Mouse (Mus musculus) liver, postnatal 0 days (tissue): ENCODE results near the gene Micu2. TPM values are rescaled to one million over a fixed set of nuclear protein-coding genes. Genes with fewer than 3 reads are reported as not detected.

Experiments used
- ATAC-seq: fragments of 200-750 bp; cut with Nextera tagmentation; 2 replicates; pipeline ENCODE4 v1.8.0; 2017; ENCODE audit warnings: mild to moderate bottlenecking, moderate library complexity
- DNase-seq: peaks from one replicate; pipeline ENCODE4 v3.0.0-alpha.2; 2016
- H3K27ac ChIP-seq: fragments of 300-500 bp; sonication (generic); 2 replicates; pipeline ENCODE4 v1.5.1; 2014; ENCODE audit warnings: antibody characterized with exemption, moderate library complexity, mild to moderate bottlenecking, low read depth
- H3K27me3 ChIP-seq: fragments of 300-500 bp; sonication (generic); 2 replicates; pipeline ENCODE4 v1.6.1; 2014; ENCODE audit warnings: low read length, control low read depth, mixed read lengths; ENCODE audit not compliant: insufficient read depth
- H3K36me3 ChIP-seq: fragments of 300-500 bp; sonication (generic); replicated peaks from 2 replicates; pipeline ENCODE4 v1.6.1; 2014; ENCODE audit warnings: mild to moderate bottlenecking, control low read depth, low read length, moderate library complexity, mixed read lengths; ENCODE audit not compliant: insufficient read depth
- H3K4me1 ChIP-seq: fragments of 300-500 bp; sonication (generic); 2 replicates; pipeline ENCODE4 v1.6.1; 2014; ENCODE audit warnings: antibody characterized with exemption, mild to moderate bottlenecking, control low read depth; ENCODE audit not compliant: insufficient read depth
- H3K4me2 ChIP-seq: fragments of 300-500 bp; sonication (generic); 2 replicates; pipeline ENCODE4 v1.6.1; 2014; ENCODE audit warnings: low read depth, mild to moderate bottlenecking, low read length, moderate library complexity, mixed read lengths
- H3K4me3 ChIP-seq: fragments of 300-500 bp; sonication (generic); 2 replicates; pipeline ENCODE4 v1.5.1; 2014; ENCODE audit warnings: low read depth, low read length
- H3K9ac ChIP-seq: fragments of 300-500 bp; sonication (generic); replicated peaks from 2 replicates; pipeline ENCODE4 v1.6.1; 2014; ENCODE audit warnings: mild to moderate bottlenecking, moderate library complexity
- H3K9me3 ChIP-seq: fragments of 300-500 bp; sonication (generic); 2 replicates; pipeline ENCODE4 v1.6.1; 2016; ENCODE audit warnings: mild to moderate bottlenecking, control low read depth, low read length, mixed read lengths
- CTCF ChIP-seq: sonication (generic); IDR thresholded peaks from 2 replicates; pipeline ENCODE4 v1.5.1; 2016; ENCODE audit warnings: antibody characterized with exemption, low read depth
- EP300 ChIP-seq: IDR thresholded peaks from 2 replicates; pipeline ENCODE4 v1.6.1; 2016; ENCODE audit warnings: antibody characterized with exemption, low read depth, mild to moderate bottlenecking
- WGBS: fragments of 180-500 bp; shearing (Covaris S2); extraction: QIAGEN DNeasy Blood & Tissue Kit; methylation state at CpG from one replicate; pipeline ENCODE4 v1.1.7; 2014; ENCODE audit not compliant: insufficient replicate concordance; 5-methylcytosine and 5-hydroxymethylcytosine counted together
- polyA plus RNA-seq: library from polyadenylated mRNA; unstranded; fragments of >200 nt; fragmentation: Nextera tagmentation; extraction: Ambion mirVana; gene quantifications from 2 replicates; pipeline ENCODE4 v1.2.1, GENCODE M21; 2015

The Micu2 gene
- polyA plus RNA-seq, 1 experiment from 2014 or later: 37.2 TPM

DNA sequence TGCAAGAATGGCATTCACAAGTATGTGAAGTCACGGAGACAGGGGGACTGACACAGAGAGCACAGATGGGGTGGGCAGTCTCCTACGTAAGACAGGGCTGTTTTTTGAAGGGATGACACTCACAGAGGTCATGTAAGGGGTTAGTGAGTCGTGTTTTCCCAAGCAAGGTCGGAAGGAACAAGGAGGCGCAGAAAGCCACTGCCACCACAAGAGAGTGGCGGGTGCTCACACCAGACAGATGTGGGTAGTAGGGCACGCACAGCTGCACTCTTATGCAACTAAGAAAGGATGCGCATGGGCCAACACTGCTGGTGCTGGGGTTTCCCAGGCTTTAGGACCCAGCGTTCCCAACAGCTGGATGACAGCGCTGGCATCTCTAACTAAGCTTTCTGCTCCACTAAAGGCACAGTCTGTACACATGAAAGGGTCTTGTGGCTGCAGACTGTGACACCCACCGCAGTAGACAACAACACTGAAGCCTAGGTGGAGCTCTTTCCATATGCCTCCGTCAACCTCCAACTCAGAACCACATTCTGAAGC lies 27.0 kb downstream of the Micu2 start:
- Histone ChIP-seq H3K27me3 (no peaks in the 10 kb centered on the region), H3K9ac (no peak overlapping the region), H3K27ac (no peak overlapping the region), H3K4me3 (no peak overlapping the region), H3K9me3 (no peaks in the 10 kb centered on the region), H3K4me1 (no peaks in the 10 kb centered on the region), H3K36me3 (peaks cover 15% of the 10 kb centered on the region), H3K4me2 (no peak overlapping the region)
- TF ChIP-seq CTCF (no peak), EP300 (no peak)
- WGBS: 68% methylated on average over 12 of the region's 12 CpGs
- DNase-seq (no peak), ATAC-seq (no peak)

DNA sequence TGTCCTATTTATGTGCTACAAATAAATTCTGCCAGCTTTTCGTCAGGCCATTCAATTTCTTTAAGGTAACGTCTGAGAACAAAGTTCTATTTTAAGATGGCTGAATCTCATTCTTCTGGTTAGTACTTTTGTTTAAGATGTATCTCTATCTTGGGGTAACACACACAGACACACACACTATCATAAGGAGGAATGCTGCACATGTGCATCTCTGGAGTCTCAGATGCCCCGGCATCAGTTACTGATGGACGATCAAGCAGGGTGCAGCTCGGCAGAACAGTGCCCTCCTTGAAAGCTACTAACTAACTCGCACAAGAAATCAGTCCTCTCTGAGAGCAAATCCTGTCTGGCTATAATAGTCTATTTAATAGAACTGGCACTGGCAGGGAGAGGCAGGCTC lies 30.2 kb downstream of the Micu2 start:
- Histone ChIP-seq H3K27ac (no peak overlapping the region), H3K4me3 (no peak overlapping the region), H3K9ac (no peak overlapping the region), H3K9me3 (no peaks in the 10 kb centered on the region), H3K36me3 (peaks cover 15% of the 10 kb centered on the region), H3K4me2 (no peak overlapping the region), H3K4me1 (no peaks in the 10 kb centered on the region), H3K27me3 (no peaks in the 10 kb centered on the region)
- DNase-seq (no peak), ATAC-seq (peak; percentile 40; the same call in 1 of the 2 replicates)
- 74% methylated on average over 6 of the region's 6 CpGs for WGBS
- TF ChIP-seq EP300 (peak; percentile 74), CTCF (no peak)

DNA sequence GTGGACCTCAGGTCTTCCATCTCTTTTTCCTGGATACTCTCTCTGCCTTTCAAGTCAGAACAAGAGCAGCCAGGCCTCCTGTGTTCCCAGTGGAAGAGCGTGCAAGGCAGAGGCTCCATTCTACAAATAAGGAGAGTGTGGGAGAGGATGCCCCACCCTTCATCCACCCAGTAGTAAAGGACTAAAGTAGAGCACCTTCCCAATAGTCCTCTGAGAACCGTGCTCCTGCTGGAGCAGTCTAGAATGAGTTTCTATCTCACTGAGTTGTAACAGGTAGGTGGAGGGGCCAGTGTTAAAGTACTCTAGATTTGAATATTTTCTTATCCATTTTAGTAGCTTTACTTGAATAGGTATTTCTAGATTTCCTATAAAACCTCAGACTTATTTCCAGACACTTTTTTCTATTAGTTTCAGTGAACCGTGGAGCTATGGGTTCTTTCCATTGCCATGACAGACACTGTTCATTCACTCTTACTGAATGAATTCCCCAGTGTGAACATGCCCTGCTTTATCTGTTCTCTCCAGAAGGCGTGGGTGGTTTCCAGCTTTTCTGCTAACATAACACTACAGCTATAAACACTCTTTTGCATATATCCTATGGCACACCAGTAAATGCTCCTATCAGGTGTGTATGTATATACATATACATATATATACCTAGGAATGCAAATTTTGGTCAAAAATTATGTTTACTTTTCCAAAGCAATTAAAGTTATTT lies 31.8 kb downstream of the Micu2 start:
- Histone ChIP-seq H3K27me3 (no peaks in the 10 kb centered on the region), H3K27ac (no peak overlapping the region), H3K9me3 (no peaks in the 10 kb centered on the region), H3K4me2 (no peak overlapping the region), H3K9ac (no peak overlapping the region), H3K36me3 (peaks cover 15% of the 10 kb centered on the region), H3K4me3 (no peak overlapping the region), H3K4me1 (no peaks in the 10 kb centered on the region)
- ATAC-seq (peak; percentile 84), DNase-seq (no peak)
- WGBS: 59% methylated on average over 4 of the region's 4 CpGs
- TF ChIP-seq EP300 (peak; percentile 65), CTCF (no peak)

DNA sequence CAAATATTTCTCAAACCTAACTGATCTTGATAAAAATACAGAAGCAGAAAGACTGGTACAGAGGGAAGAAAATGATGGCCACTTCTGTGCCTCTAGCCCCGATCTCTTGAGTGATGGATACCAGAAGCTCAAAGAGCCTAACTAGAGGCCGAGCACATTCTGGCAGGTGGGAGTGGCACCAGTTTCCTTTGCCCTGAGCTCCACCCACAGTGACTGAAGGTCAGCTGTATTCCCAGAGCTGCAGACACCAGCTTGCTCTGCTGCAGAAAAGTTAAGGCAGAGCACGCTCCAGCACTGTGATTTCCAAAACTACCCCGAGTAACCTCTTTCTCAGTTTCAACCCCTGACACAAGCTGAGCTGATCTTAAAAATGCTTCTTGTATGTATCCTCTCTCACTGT lies 37.2 kb downstream of the Micu2 start:
- WGBS: 51% methylated on average over 4 of the region's 4 CpGs
- Histone ChIP-seq H3K27me3 (no peaks in the 10 kb centered on the region), H3K36me3 (no peaks in the 10 kb centered on the region), H3K27ac (no peak overlapping the region), H3K9me3 (no peaks in the 10 kb centered on the region), H3K4me2 (0 out of 2 replicates have a peak overlapping the region, but pooled peaks have one; percentile 6), H3K4me3 (no peak overlapping the region), H3K4me1 (no peaks in the 10 kb centered on the region), H3K9ac (no peak overlapping the region)
- ATAC-seq (no peak), DNase-seq (peak; percentile 24)
- TF ChIP-seq CTCF: no peak

DNA sequence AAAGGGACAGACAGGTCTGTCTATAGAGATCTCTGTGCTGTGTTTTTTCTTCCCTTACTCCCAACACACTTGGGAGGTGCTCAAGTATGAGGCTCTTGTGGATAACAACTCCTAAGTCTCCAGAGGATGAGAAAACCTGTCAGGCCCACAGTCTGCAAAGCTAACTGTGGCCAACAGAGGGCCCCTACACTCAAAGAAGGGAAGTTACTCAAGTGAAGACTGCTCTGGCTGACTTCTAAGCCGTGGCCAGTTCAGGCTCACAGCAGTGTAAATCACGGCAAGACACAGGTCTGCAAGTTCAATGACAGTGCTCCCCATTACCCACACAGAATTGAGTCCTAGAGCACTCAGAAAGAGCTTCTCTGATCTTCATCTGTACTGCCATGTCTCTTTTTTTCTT lies 48.0 kb downstream of the Micu2 start:
- WGBS: 42% methylated on average over 2 of the region's 2 CpGs
- peak; percentile 27 for DNase-seq

DNA sequence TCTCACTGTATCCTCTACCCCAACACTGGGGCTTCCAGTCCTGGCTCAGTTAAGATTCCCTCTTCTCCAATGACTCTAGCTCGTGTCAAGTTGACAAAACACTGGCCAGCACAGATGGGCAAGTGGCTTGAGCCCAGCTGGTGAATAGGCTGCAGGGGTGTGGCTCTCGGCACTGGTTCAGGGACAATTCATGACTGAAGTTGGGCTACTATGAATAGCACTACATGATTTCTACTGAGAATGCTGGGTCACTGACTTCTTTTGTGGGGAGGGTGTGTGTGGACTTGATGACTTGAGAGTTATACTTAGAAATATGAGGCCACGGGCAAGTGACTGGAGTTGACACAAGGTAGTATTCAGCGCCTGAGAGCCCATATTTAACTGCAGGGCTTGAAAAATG lies 53.2 kb downstream of the Micu2 start:
- no peaks in the 10 kb centered on the region for H3K27me3 ChIP-seq
- no peaks in the 10 kb centered on the region for H3K4me1 ChIP-seq
- H3K27ac ChIP-seq: no peak overlapping the region
- H3K4me2 ChIP-seq: no peak overlapping the region
- 82% methylated on average over 4 of the region's 4 CpGs for whole genome bisulfite sequencing
- no peak overlapping the region for H3K9ac ChIP-seq
- TF ChIP-seq EP300 (no peak), CTCF (no peak)
- DNase-seq: no peak
- no peaks in the 10 kb centered on the region for H3K9me3 ChIP-seq
- ATAC-seq: no peak
- H3K4me3 ChIP-seq: no peak overlapping the region
- H3K36me3 ChIP-seq: peaks cover 23% of the 10 kb centered on the region

More for the DNA sequence above, 48.0 kb downstream of the Micu2 start:
- Histone ChIP-seq H3K4me3 (no peak overlapping the region), H3K27ac (no peak overlapping the region), H3K9me3 (no peaks in the 10 kb centered on the region), H3K4me2 (no peak overlapping the region), H3K4me1 (no peaks in the 10 kb centered on the region), H3K36me3 (peaks cover 5% of the 10 kb centered on the region), H3K9ac (no peak overlapping the region), H3K27me3 (no peaks in the 10 kb centered on the region)
- ATAC-seq: no peak
- peak; percentile 67 for TF ChIP-seq CTCF
- no peak for TF ChIP-seq EP300
